Mouse (Mus musculus) right cerebral cortex, postnatal 36 days (tissue): ENCODE results near the gene Slc4a7.
A peak's percentile ranks its signal among the peaks of the same experiment; 100 is the strongest.

ENCODE experiments used
- DNase-seq, 2 experiments: peaks; one replicate each; pipeline ENCODE4 v3.0.0; 2022; ENCODE audit warnings: low spot score in 2 of 2, mixed read lengths in 1 of 2

The Slc4a7 gene

GRCm38 (mm10) chr14:14701710-14702329 lies at the start of gene Slc4a7:
Gene Slc4a7 (plus strand): TSS chr14:14702279.
- DNase-seq: no peak

GRCm38 (mm10) chr14:14670597-14670996 lies 31.5 kb upstream of the Slc4a7 start:
- DNase-seq: no peak

- DNase-seq: no peak
These were observed 20.5 kb upstream of the Slc4a7 start for GRCm38 (mm10) chr14:14681611-14682010.

- DNase-seq: no peak
These were observed 17.3 kb upstream of the Slc4a7 start for GRCm38 (mm10) chr14:14684771-14685170.

- no peak for DNase-seq
These were observed 16.0 kb upstream of the Slc4a7 start for GRCm38 (mm10) chr14:14686101-14686551.

GRCm38 (mm10) chr14:14687258-14687890 lies 14.7 kb upstream of the Slc4a7 start:
- no peak for DNase-seq

GRCm38 (mm10) chr14:14702399-14703345 lies 593 bp downstream of the Slc4a7 start:
- peak; percentile 83 for DNase-seq

GRCm38 (mm10) chr14:14703346-14703871 lies 1.3 kb downstream of the Slc4a7 start:
- peak; percentile 8 to 15 for DNase-seq

- DNase-seq: no peak
These were observed 2.6 kb downstream of the Slc4a7 start for GRCm38 (mm10) chr14:14704651-14705050.

GRCm38 (mm10) chr14:14705126-14705525 lies 3.0 kb downstream of the Slc4a7 start:
- DNase-seq: no peak

- DNase-seq: no peak
These were observed 4.3 kb downstream of the Slc4a7 start for GRCm38 (mm10) chr14:14706381-14706780.

- DNase-seq: no peak
These were observed 5.0 kb downstream of the Slc4a7 start for GRCm38 (mm10) chr14:14707061-14707460.

- DNase-seq: no peak
These were observed 6.9 kb downstream of the Slc4a7 start for GRCm38 (mm10) chr14:14709021-14709420.

- DNase-seq: peak in 1 of 2 experiments; percentile 11
These were observed 12.1 kb downstream of the Slc4a7 start for GRCm38 (mm10) chr14:14714130-14714529.

GRCm38 (mm10) chr14:14715794-14716193 lies 13.7 kb downstream of the Slc4a7 start:
- no peak for DNase-seq

- no peak for DNase-seq
These were observed 14.8 kb downstream of the Slc4a7 start for GRCm38 (mm10) chr14:14716843-14717242.

GRCm38 (mm10) chr14:14718556-14718955 lies 16.5 kb downstream of the Slc4a7 start:
- DNase-seq: no peak

GRCm38 (mm10) chr14:14781169-14781568 lies 79.1 kb downstream of the Slc4a7 start:
- no peak for DNase-seq

- no peak for DNase-seq
These were observed 82.1 kb downstream of the Slc4a7 start for GRCm38 (mm10) chr14:14784223-14784622.

GRCm38 (mm10) chr14:14786979-14787378 lies 84.9 kb downstream of the Slc4a7 start:
- DNase-seq: no peak

GRCm38 (mm10) chr14:14789840-14790470 lies 87.9 kb downstream of the Slc4a7 start:
- DNase-seq: no peak

- DNase-seq: no peak
These were observed 97.8 kb downstream of the Slc4a7 start for GRCm38 (mm10) chr14:14799861-14800260.
